In genomic region chr2:59613474-59614019, GRCm38 (mm10) we compare ENCODE assay signal across 8 mouse cellular contexts. TPM values are rescaled to one million over a fixed set of nuclear protein-coding genes. Genes with fewer than 3 reads are reported as not detected.
DNase-seq lines count a peak whose midpoint lies in the region; ATAC-seq and TF ChIP-seq lines count a peak whose summit lies in the region.

No protein-coding gene starts in this region.

- no peaks in the 10 kb centered on the region for H3K9me3 ChIP-seq in forebrain, embryonic 14.5 days (replicated peaks; ENCODE audit: control insufficient read depth, low read length)
- no peaks in the 10 kb centered on the region for H3K9me3 ChIP-seq in midbrain, embryonic 10.5 days (replicated peaks)

- WGBS in forebrain, embryonic 14.5 days = 4% methylated on average over 9 of the region's 9 CpGs
- WGBS in midbrain, embryonic 10.5 days = 16% methylated on average over 9 of the region's 9 CpGs

- H3K27me3 ChIP-seq in forebrain, embryonic 14.5 days (replicated peaks; ENCODE audit: control insufficient read depth, insufficient read depth, low read length) = no peaks in the 10 kb centered on the region
- H3K27me3 ChIP-seq in midbrain, embryonic 10.5 days (ENCODE audit: low read depth, poor library complexity, severe bottlenecking) = peaks cover 55% of the 10 kb centered on the region

- ATAC-seq in forebrain, embryonic 14.5 days = peak; percentile 9; the same call in 1 of the 2 replicates

- TF ChIP-seq CTCF in bone marrow macrophage, adult 2 months (IDR thresholded peaks at IDR 0.05; ENCODE audit: low read depth, low read length) = no peak

- peak; percentile 26 to 40 for DNase-seq in layer of hippocampus, postnatal 36 days
- DNase-seq in layer of hippocampus, adult 9-11 months = no peak
- peak; percentile 48 for DNase-seq in forebrain, embryonic 14.5 days (ENCODE audit: low spot score)
- peak; percentile 53 for DNase-seq in kidney, postnatal 10 days
- no peak for DNase-seq in midbrain, embryonic 10.5 days (ENCODE audit: low spot score)
- DNase-seq in frontal cortex, postnatal 36 days (ENCODE audit: low spot score in 2 of 2) = no peak
- no peak for DNase-seq in testis, postnatal 14 days (ENCODE audit: low spot score)

- peak overlapping the region; percentile 77 for H3K4me3 ChIP-seq in bone marrow macrophage, adult 2 months (ENCODE audit: insufficient read depth, low read length)
- peak overlapping the region; percentile 76 for H3K4me3 ChIP-seq in forebrain, embryonic 14.5 days (ENCODE audit: low read depth, low read length)
- peak overlapping the region; percentile 91 for H3K4me3 ChIP-seq in midbrain, embryonic 10.5 days

- H3K4me1 ChIP-seq in bone marrow macrophage, adult 2 months (ENCODE audit: control insufficient read depth, insufficient read depth, low read length) = peaks cover 35% of the 10 kb centered on the region
- H3K4me1 ChIP-seq in forebrain, embryonic 14.5 days (ENCODE audit: control insufficient read depth, insufficient read depth, low read length) = peaks cover 14% of the 10 kb centered on the region
- peaks cover 34% of the 10 kb centered on the region for H3K4me1 ChIP-seq in midbrain, embryonic 10.5 days

- H3K27ac ChIP-seq in bone marrow macrophage, adult 2 months (ENCODE audit: insufficient read depth, low read depth, low read length) = no peak overlapping the region
- H3K27ac ChIP-seq in forebrain, embryonic 14.5 days (ENCODE audit: low read depth, low read length) = no peak overlapping the region
- H3K27ac ChIP-seq in midbrain, embryonic 10.5 days (replicated peaks) = no peak overlapping the region

- H3K9ac ChIP-seq in forebrain, embryonic 14.5 days (ENCODE audit: low read length) = peak overlapping the region; percentile 85

- peak overlapping the region; percentile 98 for H3K4me2 ChIP-seq in forebrain, embryonic 14.5 days (ENCODE audit: low read length)

- no peak for TF ChIP-seq POLR2A in bone marrow macrophage, adult 2 months (IDR thresholded peaks at IDR 0.05; ENCODE audit: borderline replicate concordance, low read depth, low read length)

- H3K36me3 ChIP-seq in forebrain, embryonic 14.5 days (ENCODE audit: control insufficient read depth, insufficient read depth, low read length) = no peaks in the 10 kb centered on the region
- H3K36me3 ChIP-seq in midbrain, embryonic 10.5 days = no peaks in the 10 kb centered on the region

RNA-seq across cellular contexts. Expression of gene Tanc1, which starts 1.7 kb away (rescaled TPM):
- total RNA-seq in layer of hippocampus, postnatal 36 days (2021) = 100 to 1,000 TPM; 107 to 119 TPM
- 6.6 and 8.3 TPM in 2 replicates for polyA plus RNA-seq in bone marrow macrophage, adult 2 months (2012; ENCODE audit: insufficient read depth, insufficient read length, missing spikeins)
- polyA plus RNA-seq in forebrain, embryonic 14.5 days (2014; fragmentation: Nextera tagmentation; extraction: Ambion mirVana) = 4.9 and 5.9 TPM in 2 replicates
- 11.9 and 12.0 TPM in 2 replicates for polyA plus RNA-seq in midbrain, embryonic 10.5 days (2016; fragmentation: Nextera tagmentation; extraction: Ambion mirVana)

Comparison
In these comparisons a context has a peak if more than half of its experiments do, and no peak if none do; other contexts are left out.
1. DNase-seq: peak in layer of hippocampus, postnatal 36 days (2 of 2), forebrain, embryonic 14.5 days (single experiment) and kidney, postnatal 10 days (single experiment); none in layer of hippocampus, adult 9-11 months (single experiment), midbrain, embryonic 10.5 days (single experiment), frontal cortex, postnatal 36 days (0 of 2) and testis, postnatal 14 days (single experiment).
2. Peak in every context shown above with its lines, with median percentiles within 50 percentile points of each other: H3K4me3 ChIP-seq.